Mouse (Mus musculus): ENCODE results near the gene Hipk2. TPM values are rescaled to one million over a fixed set of nuclear protein-coding genes. Genes with fewer than 3 reads are reported as not detected.

Gene Hipk2
- 24.2 TPM for polyA plus RNA-seq (2015; fragmentation: Illumina TruSeq; extraction: RNeasy Lipid Tissue Mini Kit (QIAGEN cat#74804); ENCODE audit: low read depth, low replicate concordance)

DNA sequence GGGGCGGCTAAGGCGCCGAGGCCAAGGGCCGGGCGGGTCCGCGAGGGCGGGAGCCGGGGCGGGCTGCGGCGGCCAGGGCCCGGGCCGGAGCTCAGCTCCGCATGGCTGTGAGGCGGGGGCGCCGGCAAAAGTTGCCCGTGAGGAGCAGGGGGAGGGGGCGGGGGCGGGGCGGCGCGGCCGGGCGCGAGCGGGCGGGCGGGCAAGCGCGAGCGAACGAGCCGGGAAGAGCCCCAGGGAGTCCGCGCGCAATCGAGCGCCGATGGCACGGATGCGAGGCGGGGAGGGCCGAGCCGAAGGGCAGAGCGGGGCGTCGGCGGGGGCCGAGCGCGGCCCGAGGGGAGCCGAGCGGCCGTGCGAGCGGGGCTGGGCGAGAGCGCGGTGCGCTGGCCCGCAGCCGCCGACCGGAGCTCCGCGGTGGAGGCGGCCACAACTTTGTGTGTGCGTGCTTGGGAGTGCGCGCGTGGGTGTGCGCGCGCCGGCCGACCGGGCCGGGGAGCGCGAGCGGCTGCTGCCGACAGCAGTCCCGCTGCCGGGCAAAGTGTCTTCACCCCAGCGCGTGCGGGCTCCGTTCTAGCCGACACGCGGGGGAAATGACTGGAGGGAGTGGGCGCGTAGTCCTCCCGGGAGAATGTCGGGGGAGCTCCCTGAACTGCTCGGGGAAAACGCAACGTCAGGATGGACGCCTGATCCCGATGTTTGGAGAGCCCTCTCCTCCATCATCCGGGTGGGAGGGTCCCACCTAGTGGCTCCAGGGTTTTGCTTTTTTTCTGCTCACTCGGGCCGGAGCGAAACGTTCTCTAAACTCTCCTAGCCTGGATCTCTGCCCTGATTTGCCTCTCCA lies at the start of gene Hipk2:
Hipk2 (minus strand) TSS at position 95 of the 841 bp plus-strand sequence.

DNA sequence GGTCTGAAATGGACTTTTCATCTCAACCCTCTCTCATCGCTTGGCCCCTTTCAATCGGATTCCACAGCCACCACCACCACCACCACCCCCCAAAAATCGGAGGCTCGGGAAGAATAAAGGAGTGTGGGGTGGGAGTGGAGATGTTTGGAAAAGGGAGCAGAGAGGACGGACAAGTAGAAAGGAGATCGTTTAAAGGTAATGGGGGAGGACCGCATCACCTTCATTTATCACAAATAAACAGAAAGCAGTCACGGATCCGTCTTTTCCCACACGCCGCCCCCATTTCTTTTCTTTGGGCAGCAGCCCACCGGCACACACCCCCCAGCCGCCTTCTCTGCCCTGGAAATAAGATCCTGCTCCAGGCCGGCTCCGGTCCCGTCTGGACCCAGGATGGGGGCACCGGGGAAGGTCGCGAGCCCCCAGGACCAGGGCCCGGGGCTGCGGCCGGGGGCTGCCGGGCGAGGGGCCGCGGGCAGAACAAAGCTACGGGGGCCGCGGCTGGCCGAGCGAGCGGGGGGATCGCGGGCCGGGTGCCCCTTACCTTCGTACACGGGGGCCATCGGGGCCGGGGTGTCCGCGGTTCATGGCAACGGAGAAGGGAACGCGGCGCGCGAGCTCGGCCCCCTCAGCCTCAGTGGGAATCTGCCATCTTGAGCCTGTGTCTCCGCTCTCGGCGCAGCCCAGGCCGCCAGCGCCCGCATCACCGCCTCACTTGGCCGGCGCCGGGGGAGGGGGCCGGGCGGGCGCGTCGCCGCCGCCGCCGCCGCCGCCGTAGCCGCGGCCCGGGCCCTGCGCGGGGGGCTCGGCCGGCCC lies 501 bp downstream of the Hipk2 start, which contains the start of gene Tbxas1:
Tbxas1 (plus strand) TSS at position 147 of the 813 bp plus-strand sequence.

DNA sequence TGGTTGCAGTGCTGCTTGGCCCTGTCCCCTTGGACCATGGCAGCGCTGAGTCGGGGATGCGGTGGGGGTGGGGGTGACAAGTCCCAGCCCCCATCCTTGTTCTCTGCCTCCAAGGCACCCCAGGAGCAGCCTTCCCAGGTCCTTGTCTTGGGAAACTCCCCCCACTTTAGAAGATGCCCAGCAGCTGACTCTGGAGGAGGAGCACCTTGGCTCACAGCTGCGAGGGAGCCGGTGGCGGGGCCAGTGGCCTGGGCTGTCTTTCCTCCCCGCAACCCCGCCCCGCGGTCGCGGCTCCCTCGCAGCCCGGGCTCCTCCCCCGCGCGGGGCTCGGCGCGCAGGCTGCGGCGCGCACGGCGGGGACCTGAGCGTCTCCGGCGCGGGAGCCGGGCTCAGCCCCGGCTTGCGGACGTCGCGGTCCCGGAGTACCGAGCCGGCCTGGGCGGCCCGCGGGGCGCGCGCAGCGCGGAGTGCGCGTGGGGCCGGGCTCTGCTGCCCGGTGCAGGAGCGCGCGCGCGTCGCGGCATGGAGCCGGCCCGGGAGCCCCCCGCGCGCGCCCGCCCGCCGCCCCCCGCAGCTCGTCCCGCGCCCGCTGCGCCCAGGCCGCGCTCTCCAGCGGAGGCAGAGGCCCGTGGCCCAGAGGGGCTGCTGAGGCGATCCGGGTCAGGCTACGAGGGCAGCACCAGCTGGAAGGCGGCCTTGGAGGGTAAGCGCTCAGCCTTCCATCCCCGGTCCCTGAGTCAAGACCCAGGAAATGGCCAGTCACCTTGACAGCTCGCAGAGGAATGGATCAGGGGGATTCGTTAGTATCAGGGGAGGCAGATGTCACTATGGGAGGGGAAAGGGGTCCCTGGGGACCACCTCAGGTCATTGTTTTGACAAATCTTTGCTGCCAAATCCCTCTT lies 213.0 kb downstream of the Hipk2 start, which contains the start of gene Clec2l:
Clec2l (plus strand) TSS at position 356 of the 902 bp plus-strand sequence.

Other genes with a start within 250 kb of the Hipk2 start
- gene Klrg2, start 238.9 kb downstream of the Hipk2 start, polyA plus RNA-seq (2015; fragmentation: Illumina TruSeq; extraction: RNeasy Lipid Tissue Mini Kit (QIAGEN cat#74804); ENCODE audit: low read depth, low replicate concordance): not detected
- 68.6 TPM for gene Clec2l, start 213.1 kb downstream of the Hipk2 start, polyA plus RNA-seq (2015; fragmentation: Illumina TruSeq; extraction: RNeasy Lipid Tissue Mini Kit (QIAGEN cat#74804); ENCODE audit: low read depth, low replicate concordance)
- gene Tbxas1, start 761 bp downstream of the Hipk2 start, polyA plus RNA-seq (2015; fragmentation: Illumina TruSeq; extraction: RNeasy Lipid Tissue Mini Kit (QIAGEN cat#74804); ENCODE audit: low read depth, low replicate concordance): 5.5 TPM
- gene Parp12, start 242.2 kb upstream of the Hipk2 start, polyA plus RNA-seq (2015; fragmentation: Illumina TruSeq; extraction: RNeasy Lipid Tissue Mini Kit (QIAGEN cat#74804); ENCODE audit: low read depth, low replicate concordance): 8.5 TPM